Comparison of ENCODE assay signal across 21 mouse cellular contexts in genomic region chr4:34637851-34638250, GRCm38 (mm10).
"Had no signal": no experiment of that assay in that cellular context is flagged by ENCODE, and none has a peak within 500 bp of the region (broad histone marks: within the 10 kb centered on the region; RNA-seq: fewer than 3 reads in every experiment).

No protein-coding gene starts in this region.

- H3K4me1 ChIP-seq: limb, embryonic 12.5 days; midbrain, embryonic 12.5 days; neural tube, embryonic 13.5 days had no signal

- H3K9ac ChIP-seq: limb, embryonic 12.5 days; limb, embryonic 15.5 days; liver, embryonic 14.5 days; liver, postnatal 0 days; lung, embryonic 14.5 days; midbrain, embryonic 12.5 days; neural tube, embryonic 13.5 days had no signal

- H3K4me2 ChIP-seq: limb, embryonic 12.5 days; limb, embryonic 15.5 days; liver, embryonic 11.5 days; lung, embryonic 14.5 days; midbrain, embryonic 12.5 days; neural tube, embryonic 13.5 days had no signal

- H3K27ac ChIP-seq: layer of hippocampus, adult 2 months; limb, embryonic 12.5 days; limb, embryonic 15.5 days; liver, embryonic 14.5 days; macrophage; midbrain, embryonic 12.5 days; neural tube, embryonic 13.5 days; stomach, postnatal 0 days had no signal

- H3K9me3 ChIP-seq: limb, embryonic 12.5 days; limb, embryonic 15.5 days; midbrain, embryonic 12.5 days; neural tube, embryonic 13.5 days had no signal

- H3K27me3 ChIP-seq: limb, embryonic 12.5 days; limb, embryonic 15.5 days; midbrain, embryonic 12.5 days; neural tube, embryonic 13.5 days had no signal

- H3K4me3 ChIP-seq: layer of hippocampus, adult 2 months; limb, embryonic 12.5 days; limb, embryonic 15.5 days; midbrain, embryonic 12.5 days; myocyte; neural tube, embryonic 13.5 days had no signal

- DNase-seq: kidney, adult 11 months; kidney, adult 8-10 months; kidney, postnatal 14 days; left cerebral cortex, postnatal 4 days; liver, postnatal 0 days; lung, embryonic 14.5 days; thymus, adult 2 months; thymus, postnatal 14 days; thymus, postnatal 4 days had no signal

- ATAC-seq: liver, postnatal 0 days; lung, postnatal 0 days; midbrain, embryonic 16.5 days had no signal
